Mouse (Mus musculus) heart, embryonic 11.5 days (tissue): ENCODE results near the gene Lrrc4. TPM values are rescaled to one million over a fixed set of nuclear protein-coding genes. Genes with fewer than 3 reads are reported as not detected.

Experiments
- ATAC-seq: fragments of 200-750 bp; cut with Nextera tagmentation; replicated peaks from 2 replicates; pipeline ENCODE4 v1.8.0; 2017; ENCODE audit warnings: moderate library complexity; ENCODE audit not compliant: insufficient number of reproducible peaks, low FRiP score, low TSS enrichment
- H3K27ac ChIP-seq: fragments of 300-500 bp; sonication (generic); 2 replicates; pipeline ENCODE4 v1.5.1; 2014; ENCODE audit warnings: mild to moderate bottlenecking, low read depth, low read length
- H3K27me3 ChIP-seq: fragments of 300-500 bp; sonication (generic); 2 replicates; pipeline ENCODE4 v1.6.1; 2014; ENCODE audit warnings: mild to moderate bottlenecking, low read length, mixed read lengths; ENCODE audit not compliant: control insufficient read depth, insufficient read depth
- H3K36me3 ChIP-seq: fragments of 300-500 bp; sonication (generic); 2 replicates; pipeline ENCODE4 v1.6.1; 2014; ENCODE audit warnings: mild to moderate bottlenecking, low read length, moderate library complexity, mixed read lengths; ENCODE audit not compliant: control insufficient read depth, insufficient read depth
- H3K4me1 ChIP-seq: fragments of 300-500 bp; sonication (generic); 2 replicates; pipeline ENCODE4 v1.6.1; 2014; ENCODE audit warnings: low read length; ENCODE audit not compliant: control insufficient read depth, insufficient read depth
- H3K4me2 ChIP-seq: fragments of 300-500 bp; sonication (generic); 2 replicates; pipeline ENCODE4 v1.6.1; 2014; ENCODE audit warnings: mild to moderate bottlenecking, moderate library complexity
- H3K4me3 ChIP-seq: fragments of 300-500 bp; sonication (generic); 2 replicates; pipeline ENCODE4 v1.5.1; 2014; ENCODE audit warnings: low read depth, low read length
- H3K9ac ChIP-seq: fragments of 300-500 bp; sonication (generic); 2 replicates; pipeline ENCODE4 v1.6.1; 2014; ENCODE audit warnings: mild to moderate bottlenecking, low read depth, low read length, moderate library complexity
- H3K9me3 ChIP-seq: fragments of 300-500 bp; sonication (generic); replicated peaks from 2 replicates; pipeline ENCODE4 v1.6.1; 2016; ENCODE audit warnings: low read length; ENCODE audit not compliant: control insufficient read depth
- WGBS: fragments of 180-500 bp; shearing (Covaris S2); extraction: QIAGEN DNeasy Blood & Tissue Kit; methylation state at CpG from one replicate; pipeline ENCODE4 v1.1.7; 2014; ENCODE audit not compliant: insufficient replicate concordance; 5-methylcytosine and 5-hydroxymethylcytosine counted together
- polyA plus RNA-seq: library from polyadenylated mRNA; unstranded; fragments of >200 nt; fragmentation: Nextera tagmentation; extraction: Ambion mirVana; gene quantifications from 2 replicates; pipeline ENCODE4 v1.2.1, GENCODE M21; 2014

Lrrc4 gene
- polyA plus RNA-seq, 1 experiment from 2014 or later: 1.1 TPM

DNA sequence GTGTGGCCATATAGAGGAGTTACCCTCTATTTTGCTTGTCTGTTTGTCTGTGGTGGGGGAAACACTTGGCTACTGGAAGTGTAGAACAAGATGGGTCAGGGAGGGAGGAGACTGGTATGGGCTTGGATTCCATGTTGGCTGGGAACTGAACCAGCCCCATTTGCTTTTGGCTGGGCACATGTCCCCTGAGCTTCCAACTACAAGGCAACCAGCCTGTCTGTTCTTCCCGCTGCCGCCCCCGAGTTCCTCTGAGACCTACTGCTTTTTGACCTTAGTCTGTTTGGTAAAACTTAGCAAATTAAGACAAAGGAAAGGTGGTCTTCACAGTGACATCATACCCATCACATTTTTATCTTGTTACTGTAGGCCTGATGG lies 40.9 kb upstream of the Lrrc4 start:
- Histone ChIP-seq H3K27me3 (0 out of 2 replicates have a peak, but pooled peaks cover 8% of the 10 kb centered on the region), H3K27ac (no peak overlapping the region), H3K9me3 (no peaks in the 10 kb centered on the region), H3K4me1 (peaks cover 6% of the 10 kb centered on the region), H3K36me3 (no peaks in the 10 kb centered on the region), H3K9ac (no peak overlapping the region), H3K4me3 (no peak overlapping the region), H3K4me2 (no peak overlapping the region)
- 78% methylated on average over 3 of the region's 3 CpGs for WGBS
- no peak for ATAC-seq

DNA sequence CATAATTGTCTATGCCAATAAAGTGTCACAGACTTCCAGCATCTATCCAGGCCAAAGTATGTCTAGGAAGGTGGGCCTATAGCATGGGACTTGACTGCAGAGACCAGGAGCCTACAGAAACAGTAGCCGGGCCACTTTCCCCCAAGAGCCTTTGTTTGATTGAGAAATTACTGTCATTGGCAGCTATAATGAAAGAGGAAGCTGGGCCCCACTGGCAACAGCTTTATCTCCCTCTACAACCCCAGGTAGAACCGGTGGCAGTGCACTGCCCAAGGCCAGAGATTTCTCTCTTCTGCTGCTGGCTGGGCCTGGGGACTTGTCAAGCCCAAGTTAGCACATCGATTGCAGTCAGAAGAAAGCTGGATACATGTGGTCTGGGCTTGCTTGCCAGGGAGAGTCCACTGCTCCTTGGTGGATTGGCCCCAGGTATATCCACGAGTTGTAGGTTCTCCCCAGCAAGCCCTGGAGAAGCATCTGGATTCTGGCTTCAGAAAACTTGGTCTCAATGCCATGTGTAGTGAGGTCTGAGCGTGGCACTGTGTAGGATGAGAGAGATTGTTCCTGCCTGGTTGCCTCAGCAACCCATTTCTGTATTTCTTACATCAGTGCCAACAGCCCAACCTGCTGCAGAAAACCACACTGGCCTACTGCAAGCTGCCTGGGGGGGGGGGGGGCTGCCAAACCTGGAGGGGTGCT lies 40.3 kb upstream of the Lrrc4 start:
- 0 out of 2 replicates have a peak, but pooled peaks cover 7% of the 10 kb centered on the region for H3K27me3 ChIP-seq
- no peak overlapping the region for H3K4me3 ChIP-seq
- H3K4me1 ChIP-seq: peaks cover 10% of the 10 kb centered on the region
- H3K27ac ChIP-seq: no peak overlapping the region
- H3K36me3 ChIP-seq: no peaks in the 10 kb centered on the region
- no peak overlapping the region for H3K9ac ChIP-seq
- no peak overlapping the region for H3K4me2 ChIP-seq
- 74% methylated on average over 5 of the region's 5 CpGs for WGBS
- no peak for ATAC-seq
- no peaks in the 10 kb centered on the region for H3K9me3 ChIP-seq

DNA sequence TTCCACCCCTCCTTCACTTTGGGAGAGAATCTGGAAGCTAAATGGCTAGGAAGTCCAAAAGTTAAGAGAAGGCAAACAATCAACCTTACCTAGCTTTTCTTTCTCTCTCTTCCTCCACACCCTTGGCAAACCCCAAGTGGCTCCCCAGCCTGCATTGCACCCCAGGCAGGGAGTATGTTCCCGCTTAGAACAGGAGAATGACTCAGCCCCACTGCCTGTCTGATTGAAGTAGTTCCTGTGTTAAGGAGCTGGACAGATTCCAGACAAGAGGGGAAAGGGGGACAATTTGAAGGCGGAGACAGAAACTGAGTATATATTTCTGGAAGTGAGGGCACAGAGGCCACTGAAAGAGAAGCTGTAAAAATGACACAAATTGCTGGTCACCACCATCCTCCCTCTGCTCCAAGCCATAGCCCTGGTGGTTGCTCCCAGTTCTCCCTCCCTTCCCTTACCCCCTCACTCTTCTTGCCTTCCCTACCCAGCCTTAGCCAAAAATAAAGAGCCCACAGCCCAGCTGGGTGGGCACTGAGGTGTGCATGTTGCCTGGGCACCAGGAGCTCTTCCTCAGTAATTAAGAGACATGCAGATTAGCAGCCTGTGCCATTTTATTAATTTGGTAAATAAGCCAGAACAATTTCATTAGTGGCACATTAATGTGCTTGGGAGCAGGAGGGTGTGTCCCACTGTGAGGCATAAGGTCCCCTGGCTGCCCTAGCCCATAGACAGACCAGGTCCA lies 36.1 kb upstream of the Lrrc4 start:
- Histone ChIP-seq H3K36me3 (no peaks in the 10 kb centered on the region), H3K4me3 (no peak overlapping the region), H3K4me2 (no peak overlapping the region), H3K9ac (no peak overlapping the region), H3K9me3 (no peaks in the 10 kb centered on the region), H3K27ac (no peak overlapping the region), H3K27me3 (no peaks in the 10 kb centered on the region), H3K4me1 (peaks cover 10% of the 10 kb centered on the region)
- no peak for ATAC-seq
- WGBS: 36% methylated on average over 2 of the region's 2 CpGs

DNA sequence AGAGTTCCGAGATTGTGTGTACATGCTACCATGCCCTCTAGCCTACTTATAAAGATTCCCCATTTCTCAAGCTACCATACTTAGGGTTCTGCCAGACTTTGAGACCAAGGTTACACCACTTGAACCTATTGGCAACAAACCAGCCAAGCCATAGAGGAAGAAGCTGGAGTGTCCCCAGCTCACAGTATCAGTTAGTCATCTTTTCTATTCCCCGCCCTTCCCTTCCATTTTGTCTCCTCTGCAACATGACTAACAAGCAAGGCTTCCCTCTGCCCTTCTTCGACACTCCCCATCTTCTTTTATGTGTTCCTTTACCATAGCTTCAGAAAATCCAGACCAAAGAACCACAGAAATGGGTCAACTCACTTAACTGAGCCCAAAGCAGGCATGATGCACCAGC lies 34.7 kb upstream of the Lrrc4 start:
- Histone ChIP-seq H3K36me3 (no peaks in the 10 kb centered on the region), H3K9ac (no peak overlapping the region), H3K27ac (no peak overlapping the region), H3K27me3 (no peaks in the 10 kb centered on the region), H3K4me1 (peaks cover 17% of the 10 kb centered on the region), H3K4me2 (no peak overlapping the region), H3K4me3 (no peak overlapping the region), H3K9me3 (no peaks in the 10 kb centered on the region)
- WGBS: 84% methylated on average over 3 of the region's 3 CpGs
- no peak for ATAC-seq

DNA sequence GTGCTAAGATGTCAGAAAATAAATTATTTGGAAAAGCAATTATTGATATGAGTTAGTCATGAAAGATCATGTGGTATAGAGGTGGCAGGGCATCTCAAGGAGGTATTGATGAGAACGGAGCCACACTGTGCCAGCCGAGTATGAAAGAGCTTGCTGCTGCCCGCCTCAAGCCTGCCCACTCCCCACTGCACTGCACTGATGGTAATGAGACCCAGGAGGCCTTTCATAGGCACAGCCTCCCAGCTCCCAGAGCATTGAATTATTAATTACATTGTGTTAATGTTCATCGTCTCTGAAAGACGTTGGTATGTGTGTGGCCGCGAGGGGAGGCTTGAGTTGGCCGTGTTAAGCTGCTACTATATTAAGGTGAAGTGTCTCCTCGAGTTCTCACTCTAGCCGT lies 33.6 kb upstream of the Lrrc4 start:
- Histone ChIP-seq H3K4me1 (peaks cover 20% of the 10 kb centered on the region), H3K36me3 (no peaks in the 10 kb centered on the region), H3K9me3 (no peaks in the 10 kb centered on the region), H3K4me3 (no peak overlapping the region), H3K4me2 (no peak overlapping the region), H3K27ac (no peak overlapping the region), H3K27me3 (no peaks in the 10 kb centered on the region), H3K9ac (no peak overlapping the region)
- WGBS: 87% methylated on average over 10 of the region's 10 CpGs
- ATAC-seq: no peak

GRCm38 (mm10) chr6:28864684-28865083 lies 33.1 kb upstream of the Lrrc4 start:
- Histone ChIP-seq H3K4me3 (no peak overlapping the region), H3K9ac (no peak overlapping the region), H3K27ac (no peak overlapping the region), H3K9me3 (no peaks in the 10 kb centered on the region), H3K27me3 (no peaks in the 10 kb centered on the region), H3K4me2 (no peak overlapping the region), H3K4me1 (peaks cover 20% of the 10 kb centered on the region), H3K36me3 (no peaks in the 10 kb centered on the region)
- ATAC-seq: no peak
- 54% methylated on average over 5 of the region's 5 CpGs for WGBS

DNA sequence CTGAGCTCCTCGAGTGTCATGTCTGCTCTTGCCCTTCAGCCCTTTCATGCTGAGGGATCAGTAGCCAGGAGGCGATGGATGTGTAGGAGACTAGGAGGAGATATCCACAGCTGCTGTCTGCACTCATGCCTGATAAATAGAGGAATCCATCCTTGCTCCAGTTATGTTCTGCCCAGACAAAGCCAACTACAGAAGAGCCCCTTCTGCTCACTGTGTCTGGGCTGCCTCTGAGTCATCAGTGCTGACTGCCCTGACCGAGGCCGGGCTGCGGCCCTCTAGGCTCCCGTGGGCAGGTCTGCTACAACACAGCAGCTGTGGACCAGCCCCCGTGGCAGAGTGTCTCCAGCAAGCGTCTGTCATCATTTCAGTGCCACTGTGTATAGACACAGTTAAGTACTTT lies 30.8 kb upstream of the Lrrc4 start:
- Histone ChIP-seq H3K27ac (no peak overlapping the region), H3K9me3 (no peaks in the 10 kb centered on the region), H3K9ac (no peak overlapping the region), H3K4me1 (peaks cover 28% of the 10 kb centered on the region), H3K4me2 (no peak overlapping the region), H3K27me3 (no peaks in the 10 kb centered on the region), H3K36me3 (no peaks in the 10 kb centered on the region), H3K4me3 (no peak overlapping the region)
- WGBS: 53% methylated on average over 8 of the region's 8 CpGs
- no peak; the same call in 1 of the 2 replicates for ATAC-seq

DNA sequence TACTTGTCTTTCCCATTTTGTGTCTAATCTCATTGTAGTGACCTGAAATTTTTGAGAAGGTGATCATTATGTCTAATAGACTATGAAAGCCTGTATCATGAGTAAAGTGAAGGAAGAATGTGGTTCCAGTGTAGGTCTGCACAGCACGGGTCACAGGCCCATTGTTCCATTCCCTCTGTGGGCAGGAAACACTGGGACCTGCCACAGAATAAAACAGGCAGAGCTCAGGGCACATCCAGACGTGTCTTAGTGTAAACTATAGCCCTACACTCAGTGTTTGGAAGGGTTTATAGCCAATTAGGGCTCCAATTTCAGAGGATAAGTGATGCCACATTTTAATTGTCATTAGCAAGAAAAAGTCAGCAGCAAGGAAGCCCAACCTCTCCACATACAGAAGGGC lies 29.4 kb upstream of the Lrrc4 start:
- Histone ChIP-seq H3K9ac (no peak overlapping the region), H3K9me3 (no peaks in the 10 kb centered on the region), H3K4me3 (no peak overlapping the region), H3K4me2 (no peak overlapping the region), H3K4me1 (peaks cover 33% of the 10 kb centered on the region), H3K36me3 (no peaks in the 10 kb centered on the region), H3K27me3 (no peaks in the 10 kb centered on the region), H3K27ac (no peak overlapping the region)
- 42% methylated on average over 2 of the region's 2 CpGs for WGBS
- no peak for ATAC-seq

GRCm38 (mm10) chr6:28860450-28860849 lies 28.9 kb upstream of the Lrrc4 start:
- H3K4me1 ChIP-seq: peaks cover 35% of the 10 kb centered on the region
- H3K9me3 ChIP-seq: no peaks in the 10 kb centered on the region
- H3K4me2 ChIP-seq: no peak overlapping the region
- no peaks in the 10 kb centered on the region for H3K27me3 ChIP-seq
- no peak overlapping the region for H3K4me3 ChIP-seq
- no peaks in the 10 kb centered on the region for H3K36me3 ChIP-seq
- no peak overlapping the region for H3K27ac ChIP-seq
- H3K9ac ChIP-seq: no peak overlapping the region
- ATAC-seq: no peak
- WGBS: 83% methylated on average over 2 of the region's 2 CpGs
